Mouse (Mus musculus) forebrain, postnatal 0 days (tissue): ENCODE measurements around the gene Kcnk16. TPM values are rescaled to one million over a fixed set of nuclear protein-coding genes. Genes with fewer than 3 reads are reported as not detected.
A peak's percentile ranks its signal among the peaks of the same experiment; 100 is the strongest.

ENCODE experiments used
- ATAC-seq: fragments of 200-750 bp; cut with Nextera tagmentation; 2 replicates; pipeline ENCODE4 v1.8.0; 2017; ENCODE audit warnings: mild to moderate bottlenecking, moderate library complexity
- DNase-seq: peaks from one replicate; pipeline ENCODE4 v3.0.0-alpha.2; 2015
- H3K27ac ChIP-seq: fragments of 300-500 bp; sonication (generic); 2 replicates; pipeline ENCODE4 v1.5.1; 2014; ENCODE audit warnings: low read depth, mild to moderate bottlenecking, antibody characterized with exemption, low read length, moderate library complexity, mixed read lengths
- H3K27me3 ChIP-seq: fragments of 300-500 bp; sonication (generic); 2 replicates; pipeline ENCODE4 v1.6.1; 2014; ENCODE audit warnings: mild to moderate bottlenecking, low read length, mixed read lengths; ENCODE audit not compliant: insufficient read depth
- H3K36me3 ChIP-seq: fragments of 300-500 bp; sonication (generic); 2 replicates; pipeline ENCODE4 v1.6.1; 2014; ENCODE audit warnings: mild to moderate bottlenecking, moderate library complexity; ENCODE audit not compliant: insufficient read depth
- H3K4me1 ChIP-seq: fragments of 300-500 bp; sonication (generic); 2 replicates; pipeline ENCODE4 v1.6.1; 2014; ENCODE audit warnings: antibody characterized with exemption; ENCODE audit not compliant: insufficient read depth
- H3K4me2 ChIP-seq: fragments of 300-500 bp; sonication (generic); 2 replicates; pipeline ENCODE4 v1.6.1; 2014; ENCODE audit warnings: low read depth, mild to moderate bottlenecking, moderate library complexity
- H3K4me3 ChIP-seq: fragments of 300-500 bp; sonication (generic); 2 replicates; pipeline ENCODE4 v1.5.1; 2014; ENCODE audit warnings: low read depth, low read length, mixed read lengths
- H3K9ac ChIP-seq: fragments of 300-500 bp; sonication (generic); 2 replicates; pipeline ENCODE4 v1.6.1; 2014; ENCODE audit warnings: mild to moderate bottlenecking
- H3K9me3 ChIP-seq: fragments of 300-500 bp; sonication (generic); 2 replicates; pipeline ENCODE4 v1.6.1; 2016; ENCODE audit warnings: low read length
- CTCF ChIP-seq: sonication (generic); IDR thresholded peaks from 2 replicates; pipeline ENCODE4 v1.5.1; 2016; ENCODE audit warnings: antibody characterized with exemption, control low read depth, low read depth
- WGBS: fragments of 180-500 bp; shearing (Covaris S2); extraction: QIAGEN DNeasy Blood & Tissue Kit; methylation state at CpG from one replicate; pipeline ENCODE4 v1.1.7; 2014; 5-methylcytosine and 5-hydroxymethylcytosine counted together
- polyA plus RNA-seq: library from polyadenylated mRNA; unstranded; fragments of >200 nt; fragmentation: Nextera tagmentation; extraction: Ambion mirVana; gene quantifications from 2 replicates; pipeline ENCODE4 v1.2.1, GENCODE M21; 2015
- total RNA-seq: library from RNA; depleted of rRNA; stranded (reverse); fragments of >200 nt; gene quantifications from 2 replicates; pipeline ENCODE4 v1.2.3, GENCODE M21; 2014

Kcnk16 gene
- total and polyA plus RNA-seq, 2 experiments from 2014 or later: not detected

DNA sequence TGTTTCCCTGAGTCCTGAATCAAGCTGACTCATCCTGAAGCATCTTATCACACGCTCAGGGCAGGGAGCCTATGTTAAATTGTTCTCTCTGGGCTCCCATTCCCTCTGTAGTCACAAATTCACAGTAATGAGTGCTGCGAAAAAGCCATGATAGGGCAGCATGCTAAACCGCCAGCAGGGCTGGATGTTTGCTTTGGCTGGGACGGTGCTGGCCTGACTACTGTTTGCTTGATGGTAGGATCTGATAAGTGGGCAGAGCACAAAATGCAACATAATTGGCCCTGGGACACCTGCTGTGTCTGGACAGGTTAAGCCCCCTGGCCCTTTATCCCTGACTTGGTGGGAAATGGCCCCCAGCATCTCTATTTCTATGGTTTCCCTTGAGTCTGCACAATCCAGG lies 22.4 kb upstream of the Kcnk16 start:
- Histone ChIP-seq H3K27me3 (no peaks in the 10 kb centered on the region), H3K9me3 (no peaks in the 10 kb centered on the region), H3K9ac (no peak overlapping the region), H3K4me1 (peaks cover 5% of the 10 kb centered on the region; the same call in 1 of the 2 replicates), H3K4me2 (no peak overlapping the region), H3K27ac (no peak overlapping the region), H3K36me3 (no peaks in the 10 kb centered on the region), H3K4me3 (no peak overlapping the region)
- whole genome bisulfite sequencing: 46% methylated on average over 4 of the region's 4 CpGs
- ATAC-seq: no peak
- DNase-seq: no peak
- TF ChIP-seq CTCF: no peak

GRCm38 (mm10) chr14:20268421-20268820 lies 578 bp downstream of the Kcnk16 start:
- H3K4me1 ChIP-seq: no peaks in the 10 kb centered on the region
- ATAC-seq (no peak), DNase-seq (no peak)
- no peaks in the 10 kb centered on the region for H3K9me3 ChIP-seq
- H3K27ac ChIP-seq: no peak overlapping the region
- H3K4me3 ChIP-seq: no peak overlapping the region
- H3K36me3 ChIP-seq: no peaks in the 10 kb centered on the region
- no peak overlapping the region for H3K9ac ChIP-seq
- H3K4me2 ChIP-seq: no peak overlapping the region
- H3K27me3 ChIP-seq: no peaks in the 10 kb centered on the region
- TF ChIP-seq CTCF: no peak
- 63% methylated on average over 6 of the region's 6 CpGs for WGBS

DNA sequence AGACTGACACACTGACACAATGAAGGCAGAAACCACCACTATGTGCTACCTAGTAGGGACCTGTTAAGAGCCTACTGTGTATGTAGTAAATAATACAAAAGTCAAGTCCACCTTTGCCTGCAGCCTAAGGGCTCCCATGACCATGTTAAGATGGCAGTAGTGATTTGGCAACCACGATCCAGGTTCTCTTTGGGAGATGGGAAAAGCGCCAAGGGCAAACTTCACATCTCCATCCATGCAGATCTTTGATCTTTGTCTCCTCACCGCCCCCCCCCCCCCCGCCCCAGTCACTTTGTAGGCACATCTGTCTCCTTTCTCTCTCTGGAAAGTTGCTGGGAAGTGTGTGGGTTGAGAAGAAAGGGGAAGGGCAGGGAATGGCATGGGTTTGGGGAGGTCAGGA lies 6.7 kb downstream of the Kcnk16 start:
- H3K9ac ChIP-seq: no peak overlapping the region
- whole genome bisulfite sequencing: 83% methylated on average over 3 of the region's 4 CpGs
- H3K27me3 ChIP-seq: no peaks in the 10 kb centered on the region
- no peaks in the 10 kb centered on the region for H3K36me3 ChIP-seq
- ATAC-seq (no peak), DNase-seq (no peak)
- H3K4me2 ChIP-seq: no peak overlapping the region
- H3K4me3 ChIP-seq: no peak overlapping the region
- H3K4me1 ChIP-seq: no peaks in the 10 kb centered on the region
- H3K9me3 ChIP-seq: no peaks in the 10 kb centered on the region
- TF ChIP-seq CTCF: no peak
- no peak overlapping the region for H3K27ac ChIP-seq

GRCm38 (mm10) chr14:20258185-20259113 lies 10.6 kb downstream of the Kcnk16 start:
- peak; percentile 82 for ATAC-seq
- Histone ChIP-seq H3K27me3 (no peaks in the 10 kb centered on the region), H3K4me3 (no peak overlapping the region), H3K36me3 (no peaks in the 10 kb centered on the region), H3K4me1 (no peaks in the 10 kb centered on the region), H3K27ac (no peak overlapping the region), H3K9me3 (no peaks in the 10 kb centered on the region), H3K9ac (no peak overlapping the region), H3K4me2 (no peak overlapping the region)
- WGBS: 55% methylated on average over 8 of the region's 8 CpGs
- peak; percentile 97 for TF ChIP-seq CTCF
- peak; percentile 84 for DNase-seq

DNA sequence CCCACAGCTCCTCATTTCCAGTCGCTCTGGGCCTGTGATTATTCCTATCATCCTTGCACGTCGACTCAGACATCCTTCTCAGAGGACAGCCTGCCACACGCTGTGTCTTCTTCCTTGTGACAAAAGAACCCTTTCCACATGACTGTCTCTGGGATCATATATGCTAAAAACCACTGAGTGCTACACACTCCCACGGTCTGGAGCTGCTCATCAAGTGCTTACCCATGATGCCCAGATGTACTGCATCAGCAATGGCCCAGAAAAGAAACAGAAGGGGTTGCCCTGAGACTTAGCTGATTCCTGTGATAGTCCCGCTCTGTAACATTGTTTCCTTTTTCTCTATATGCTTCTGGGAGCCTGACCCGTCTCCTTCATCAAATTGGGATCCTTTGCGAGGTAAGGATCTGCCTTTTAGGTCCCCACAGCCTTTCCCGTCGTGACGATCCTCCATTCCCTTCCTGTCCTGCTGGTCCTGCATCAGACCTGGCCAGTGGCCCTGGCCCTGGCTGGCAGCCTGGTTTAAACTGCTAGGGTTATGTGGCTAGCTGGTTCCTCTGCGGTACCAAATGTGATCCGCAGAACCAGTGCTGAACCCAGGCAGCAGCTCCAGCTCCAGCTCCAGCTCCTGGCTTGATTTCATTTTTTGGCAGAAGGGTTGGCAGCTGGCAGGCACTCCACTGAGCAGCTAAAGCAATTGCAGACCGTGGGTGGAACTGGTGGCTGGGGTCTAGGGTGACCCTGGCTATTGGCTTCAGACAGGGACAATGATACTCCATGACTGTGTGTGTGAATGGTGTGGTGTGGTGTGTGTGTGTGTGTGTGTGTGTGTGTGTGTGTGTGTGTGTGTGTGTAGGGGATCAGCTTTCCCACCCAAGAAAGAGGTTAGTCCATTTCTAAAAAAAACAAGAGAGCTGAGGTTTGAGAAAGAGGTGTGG lies 18.5 kb downstream of the Kcnk16 start:
- no peak for TF ChIP-seq CTCF
- no peak overlapping the region for H3K4me2 ChIP-seq
- no peaks in the 10 kb centered on the region for H3K27me3 ChIP-seq
- no peak overlapping the region for H3K9ac ChIP-seq
- H3K4me1 ChIP-seq: no peaks in the 10 kb centered on the region
- WGBS: 61% methylated on average over 14 of the region's 14 CpGs
- no peak overlapping the region for H3K27ac ChIP-seq
- no peaks in the 10 kb centered on the region for H3K36me3 ChIP-seq
- DNase-seq (peak; percentile 27), ATAC-seq (peak; percentile 53)
- H3K9me3 ChIP-seq: no peaks in the 10 kb centered on the region
- H3K4me3 ChIP-seq: no peak overlapping the region

DNA sequence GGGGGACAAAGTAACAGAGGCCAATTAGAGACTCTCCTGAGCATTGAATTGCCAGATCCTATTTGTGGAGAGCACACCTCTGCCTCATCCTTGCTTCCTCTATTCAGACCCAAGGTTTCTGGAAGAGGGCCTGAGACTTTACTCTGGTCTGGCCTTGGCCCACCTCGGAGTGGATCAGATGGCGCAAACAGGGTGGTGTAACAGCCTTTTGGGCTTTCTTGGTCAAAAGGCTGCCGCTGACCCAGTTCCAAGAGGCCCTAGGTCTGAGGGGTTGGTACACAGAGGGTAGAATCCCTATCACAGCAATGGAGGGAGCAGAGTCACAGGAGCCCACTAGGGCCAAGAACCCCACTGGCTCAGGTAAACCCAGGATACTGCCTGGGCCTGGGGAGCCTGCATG lies 21.0 kb downstream of the Kcnk16 start:
- whole genome bisulfite sequencing: 94% methylated on average over 3 of the region's 3 CpGs
- DNase-seq (no peak), ATAC-seq (no peak)

DNA sequence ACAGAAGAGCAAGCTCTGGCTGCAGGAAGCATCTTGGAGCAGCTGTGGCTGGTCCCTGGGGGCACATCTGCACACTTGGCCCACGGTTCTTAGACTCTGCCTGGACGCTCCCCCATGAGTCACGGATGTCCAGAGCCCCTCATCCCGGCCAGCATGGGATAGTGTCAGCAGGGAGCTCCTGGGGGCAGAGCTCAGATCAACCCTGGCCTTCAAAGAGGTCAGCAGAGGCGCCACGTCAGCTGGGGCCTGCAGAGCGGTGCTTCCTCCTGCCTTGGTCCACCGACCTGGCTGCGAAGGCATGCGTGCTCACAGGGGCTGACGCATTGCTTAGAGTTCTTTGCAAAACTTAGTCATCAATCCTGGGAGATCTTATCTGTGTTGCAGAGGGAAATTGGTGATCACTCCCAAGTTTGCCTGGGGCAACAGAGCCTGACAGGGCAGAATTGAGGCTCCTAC lies 22.2 kb downstream of the Kcnk16 start:
- no peak for TF ChIP-seq CTCF
- ATAC-seq (no peak), DNase-seq (no peak)
- Histone ChIP-seq H3K27ac (no peak overlapping the region), H3K4me2 (no peak overlapping the region), H3K36me3 (no peaks in the 10 kb centered on the region), H3K4me3 (no peak overlapping the region), H3K27me3 (no peaks in the 10 kb centered on the region), H3K9ac (no peak overlapping the region), H3K4me1 (no peaks in the 10 kb centered on the region), H3K9me3 (no peaks in the 10 kb centered on the region)
- 87% methylated on average over 11 of the region's 11 CpGs for WGBS

More for the DNA sequence above, 21.0 kb downstream of the Kcnk16 start:
- Histone ChIP-seq H3K4me2 (no peak overlapping the region), H3K9me3 (no peaks in the 10 kb centered on the region), H3K36me3 (no peaks in the 10 kb centered on the region), H3K27me3 (no peaks in the 10 kb centered on the region), H3K9ac (no peak overlapping the region), H3K4me1 (no peaks in the 10 kb centered on the region), H3K27ac (no peak overlapping the region), H3K4me3 (no peak overlapping the region)
- TF ChIP-seq CTCF: no peak
